Mouse (Mus musculus) spleen, postnatal 10 days (tissue): Measurements from ENCODE around the gene Cst7.

Source experiments
- DNase-seq, 2 experiments: peaks; one replicate each; pipeline ENCODE4 v3.0.0; 2021 to 2022; ENCODE audit warnings: low spot score in 2 of 2

Cst7 gene

GRCm38 (mm10) chr2:150627140-150627539 lies 56.9 kb downstream of the Cst7 start:
- DNase-seq = no peak
